Mouse (Mus musculus): ENCODE results near the gene Tln2. TPM values are rescaled to one million over a fixed set of nuclear protein-coding genes. Genes with fewer than 3 reads are reported as not detected.
A peak's percentile ranks its signal among the peaks of the same experiment; 100 is the strongest.

Gene Tln2
- polyA plus RNA-seq (2014; fragmentation: Nextera tagmentation; extraction: Ambion mirVana), result 27.6 and 33.1 TPM in 2 replicates

DNA sequence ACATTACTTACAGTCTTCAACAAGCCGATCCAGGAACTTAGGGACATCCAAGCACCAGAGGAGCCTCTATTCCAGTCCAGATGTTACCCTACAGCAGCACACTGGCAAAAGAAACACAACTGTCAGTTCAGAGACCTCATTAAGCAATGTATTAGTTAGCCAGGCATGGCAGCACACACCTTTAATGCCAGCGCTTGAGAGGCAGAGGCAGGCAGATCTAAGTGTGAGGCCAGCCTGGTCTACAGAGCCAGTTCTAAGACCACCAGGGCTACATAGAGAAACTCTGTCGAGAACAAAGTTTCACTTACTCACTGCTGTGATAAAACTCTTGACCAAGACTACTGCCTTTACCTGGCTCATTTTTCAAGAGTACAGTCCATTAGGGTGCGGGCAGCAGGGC, at the start of gene Tln2:
Gene Tln2 (minus strand): TSS at position 101 of the 400 bp plus-strand sequence.
- ATAC-seq (replicated peaks; ENCODE audit: low FRiP score, low TSS enrichment, low read depth), result no peak
- Histone ChIP-seq H3K27ac (ENCODE audit: low read depth) (no peak within 1 kb of the TSS), H3K9me3 (ENCODE audit: control insufficient read depth, low read length) (peaks cover 6% of the 10 kb centered on the region; the same call in 1 of the 2 replicates), H3K4me3 (ENCODE audit: low read depth, low read length) (no peak within 1 kb of the TSS), H3K9ac (ENCODE audit: low read length) (no peak within 1 kb of the TSS), H3K36me3 (ENCODE audit: control insufficient read depth, insufficient read depth, low read length) (no peaks in the 10 kb centered on the region), H3K27me3 (replicated peaks; ENCODE audit: control insufficient read depth, insufficient read depth, low read length) (no peaks in the 10 kb centered on the region), H3K4me2 (ENCODE audit: low read length) (no peak within 1 kb of the TSS), H3K4me1 (replicated peaks; ENCODE audit: control insufficient read depth, insufficient read depth, low read length) (no peaks in the 10 kb centered on the region)
- 95% methylated on average over 4 of the region's 4 CpGs for WGBS
- DNase-seq (ENCODE audit: low spot score), result no peak

DNA sequence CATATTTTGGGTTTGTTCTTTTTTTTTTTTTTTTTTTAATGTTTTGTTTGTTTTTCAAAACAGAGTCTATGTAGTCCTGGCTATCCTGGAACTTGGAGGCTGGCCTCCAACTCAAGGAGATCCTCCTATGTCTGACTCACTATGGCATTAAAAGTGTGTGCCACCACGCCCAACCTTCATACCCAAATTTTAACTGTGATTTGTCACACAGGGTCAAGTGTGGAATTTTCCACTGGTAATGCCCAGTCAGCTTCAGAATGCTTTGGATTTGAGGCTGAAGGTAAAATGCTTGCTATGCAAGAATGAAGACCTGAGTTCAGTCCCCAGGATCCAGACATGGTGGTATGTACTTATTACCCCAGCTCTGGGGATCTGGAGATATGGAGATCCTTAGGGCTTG, 49.7 kb upstream of the Tln2 start:
- no peaks in the 10 kb centered on the region for H3K27me3 ChIP-seq (replicated peaks; ENCODE audit: control insufficient read depth, insufficient read depth, low read length)
- H3K9ac ChIP-seq (ENCODE audit: low read length), result no peak overlapping the region
- no peak overlapping the region for H3K4me3 ChIP-seq (ENCODE audit: low read depth, low read length)
- no peaks in the 10 kb centered on the region for H3K9me3 ChIP-seq (ENCODE audit: control insufficient read depth, low read length)
- ATAC-seq (replicated peaks; ENCODE audit: low FRiP score, low TSS enrichment, low read depth), result no peak
- no peak for DNase-seq (ENCODE audit: low spot score)
- no peak overlapping the region for H3K4me2 ChIP-seq (ENCODE audit: low read length)
- peaks cover 7% of the 10 kb centered on the region; the same call in 1 of the 2 replicates for H3K4me1 ChIP-seq (replicated peaks; ENCODE audit: control insufficient read depth, insufficient read depth, low read length)
- H3K36me3 ChIP-seq (ENCODE audit: control insufficient read depth, insufficient read depth, low read length), result no peaks in the 10 kb centered on the region
- H3K27ac ChIP-seq (ENCODE audit: low read depth), result no peak overlapping the region
- 93% methylated on average over 1 of the region's 1 CpGs for WGBS

DNA sequence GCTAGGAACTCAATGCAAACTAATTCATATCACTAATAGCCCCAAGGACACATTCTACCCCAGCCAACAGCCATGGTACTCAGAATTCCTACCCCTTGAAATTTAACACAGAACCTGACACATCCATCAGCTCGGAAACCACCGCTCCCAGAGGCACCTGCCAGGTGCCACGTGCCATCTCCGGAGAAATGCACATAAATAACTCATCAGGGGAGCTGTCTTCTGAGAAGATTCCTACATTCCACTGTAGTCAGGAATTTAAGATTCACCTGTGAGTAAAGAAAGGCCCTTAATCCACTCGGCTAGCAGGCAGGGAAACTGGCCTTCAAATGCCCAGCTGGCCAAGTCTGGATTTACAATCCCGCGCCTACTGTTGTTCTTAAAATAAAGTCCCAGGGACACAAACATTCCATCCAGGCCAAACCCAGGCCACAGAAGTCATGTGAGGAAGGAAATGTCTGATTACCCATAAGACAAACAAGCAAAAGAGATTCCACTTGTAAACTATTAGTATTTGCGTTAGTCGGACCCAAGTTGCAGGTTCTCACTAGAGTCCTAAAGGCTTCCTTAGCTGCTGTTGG, 48.4 kb upstream of the Tln2 start:
- no peak overlapping the region for H3K27ac ChIP-seq (ENCODE audit: low read depth)
- peaks cover 7% of the 10 kb centered on the region; the same call in 1 of the 2 replicates for H3K4me1 ChIP-seq (replicated peaks; ENCODE audit: control insufficient read depth, insufficient read depth, low read length)
- no peak overlapping the region for H3K4me3 ChIP-seq (ENCODE audit: low read depth, low read length)
- no peak overlapping the region for H3K4me2 ChIP-seq (ENCODE audit: low read length)
- WGBS, result 56% methylated on average over 9 of the region's 9 CpGs
- ATAC-seq (replicated peaks; ENCODE audit: low FRiP score, low TSS enrichment, low read depth), result no peak
- no peaks in the 10 kb centered on the region for H3K27me3 ChIP-seq (replicated peaks; ENCODE audit: control insufficient read depth, insufficient read depth, low read length)
- no peak overlapping the region for H3K9ac ChIP-seq (ENCODE audit: low read length)
- H3K9me3 ChIP-seq (ENCODE audit: control insufficient read depth, low read length), result no peaks in the 10 kb centered on the region
- DNase-seq (ENCODE audit: low spot score), result no peak
- H3K36me3 ChIP-seq (ENCODE audit: control insufficient read depth, insufficient read depth, low read length), result no peaks in the 10 kb centered on the region

DNA sequence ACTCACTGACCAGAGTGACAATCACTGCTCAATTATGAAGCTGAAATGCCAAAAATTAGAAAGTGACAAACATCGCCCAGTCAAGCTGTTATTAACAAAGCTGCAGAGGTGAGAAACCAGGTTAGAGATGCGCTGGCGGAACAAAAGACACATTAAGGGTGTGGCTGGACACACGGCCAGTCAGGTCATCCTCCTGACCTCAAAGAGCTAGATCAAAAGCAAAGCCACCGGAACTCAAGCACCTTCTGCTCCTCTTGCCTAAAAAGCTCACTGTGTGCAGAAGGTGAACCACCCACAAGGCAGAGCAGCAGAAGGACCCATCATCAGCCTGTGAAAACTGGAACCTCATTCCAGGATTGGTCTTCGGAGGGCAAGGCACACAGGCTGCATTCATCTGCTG, 47.8 kb upstream of the Tln2 start:
- Histone ChIP-seq H3K27me3 (replicated peaks; ENCODE audit: control insufficient read depth, insufficient read depth, low read length) (no peaks in the 10 kb centered on the region), H3K36me3 (ENCODE audit: control insufficient read depth, insufficient read depth, low read length) (no peaks in the 10 kb centered on the region), H3K9me3 (ENCODE audit: control insufficient read depth, low read length) (no peaks in the 10 kb centered on the region), H3K27ac (ENCODE audit: low read depth) (no peak overlapping the region), H3K9ac (ENCODE audit: low read length) (no peak overlapping the region), H3K4me2 (ENCODE audit: low read length) (no peak overlapping the region), H3K4me1 (replicated peaks; ENCODE audit: control insufficient read depth, insufficient read depth, low read length) (peaks cover 7% of the 10 kb centered on the region; the same call in 1 of the 2 replicates), H3K4me3 (ENCODE audit: low read depth, low read length) (no peak overlapping the region)
- ATAC-seq (replicated peaks; ENCODE audit: low FRiP score, low TSS enrichment, low read depth) (no peak), DNase-seq (ENCODE audit: low spot score) (no peak)
- WGBS, result 76% methylated on average over 6 of the region's 6 CpGs

DNA sequence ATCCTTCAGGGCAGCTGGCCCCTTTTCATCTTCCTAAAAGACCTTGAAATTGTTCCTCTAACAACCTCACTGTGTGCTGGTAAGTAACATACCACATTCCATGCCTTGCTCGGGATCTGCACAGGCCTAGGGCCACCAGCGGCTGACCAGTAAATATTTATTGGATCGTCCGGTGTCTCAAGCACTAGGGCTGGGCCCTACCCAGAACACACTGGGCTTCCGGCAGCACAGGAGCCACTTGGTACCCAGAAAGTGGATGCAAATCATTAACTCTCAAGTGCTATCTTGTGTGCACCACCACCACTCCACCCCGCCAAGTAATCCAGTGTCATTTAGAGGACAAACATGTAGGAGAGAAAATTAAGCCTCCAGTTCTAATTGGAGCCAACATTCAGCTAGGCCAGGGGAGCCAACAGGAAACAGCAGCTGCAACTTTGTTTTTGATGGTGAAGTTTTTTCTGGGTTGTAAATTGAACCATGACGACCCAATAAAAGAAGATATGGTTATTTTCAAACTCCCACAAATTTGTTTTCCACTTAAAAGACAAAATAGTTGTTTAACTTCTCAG, 46.4 kb upstream of the Tln2 start:
- Histone ChIP-seq H3K4me2 (ENCODE audit: low read length) (no peak overlapping the region), H3K27ac (ENCODE audit: low read depth) (peak overlapping the region; percentile 9; the same call in 1 of the 2 replicates)
- no peak for ATAC-seq (replicated peaks; ENCODE audit: low FRiP score, low TSS enrichment, low read depth)

DNA sequence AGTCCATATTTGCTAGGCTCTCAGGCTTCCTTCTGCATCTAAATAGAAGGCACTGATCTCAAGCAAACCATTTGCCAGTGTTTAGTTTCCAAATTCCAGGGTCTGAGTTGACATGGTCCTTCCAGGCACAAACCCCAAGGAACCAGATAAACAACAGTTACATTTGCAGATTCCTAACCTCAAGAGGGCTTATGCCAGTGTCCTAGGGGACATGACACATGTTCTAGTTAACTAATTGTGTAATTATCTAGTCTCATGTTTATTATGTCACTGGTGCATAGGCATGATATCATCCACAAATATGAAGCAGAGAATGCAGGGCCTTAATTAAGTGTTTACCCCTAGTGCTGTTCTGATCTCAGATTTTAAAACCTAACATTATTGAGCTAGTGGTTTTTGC, 45.4 kb upstream of the Tln2 start:
- Histone ChIP-seq H3K36me3 (ENCODE audit: control insufficient read depth, insufficient read depth, low read length) (no peaks in the 10 kb centered on the region), H3K4me3 (ENCODE audit: low read depth, low read length) (no peak overlapping the region), H3K27ac (ENCODE audit: low read depth) (no peak overlapping the region), H3K27me3 (replicated peaks; ENCODE audit: control insufficient read depth, insufficient read depth, low read length) (no peaks in the 10 kb centered on the region), H3K9ac (ENCODE audit: low read length) (no peak overlapping the region), H3K9me3 (ENCODE audit: control insufficient read depth, low read length) (no peaks in the 10 kb centered on the region), H3K4me2 (ENCODE audit: low read length) (no peak overlapping the region), H3K4me1 (replicated peaks; ENCODE audit: control insufficient read depth, insufficient read depth, low read length) (peaks cover 7% of the 10 kb centered on the region; the same call in 1 of the 2 replicates)
- DNase-seq (ENCODE audit: low spot score) (no peak), ATAC-seq (replicated peaks; ENCODE audit: low FRiP score, low TSS enrichment, low read depth) (no peak)

More for the DNA sequence above, 46.4 kb upstream of the Tln2 start:
- Histone ChIP-seq H3K27me3 (replicated peaks; ENCODE audit: control insufficient read depth, insufficient read depth, low read length) (no peaks in the 10 kb centered on the region), H3K9ac (ENCODE audit: low read length) (no peak overlapping the region), H3K4me1 (replicated peaks; ENCODE audit: control insufficient read depth, insufficient read depth, low read length) (peaks cover 7% of the 10 kb centered on the region; the same call in 1 of the 2 replicates), H3K4me3 (ENCODE audit: low read depth, low read length) (no peak overlapping the region), H3K36me3 (ENCODE audit: control insufficient read depth, insufficient read depth, low read length) (no peaks in the 10 kb centered on the region), H3K9me3 (ENCODE audit: control insufficient read depth, low read length) (no peaks in the 10 kb centered on the region)
- 16% methylated on average over 7 of the region's 7 CpGs for WGBS
- DNase-seq (ENCODE audit: low spot score), result no peak

DNA sequence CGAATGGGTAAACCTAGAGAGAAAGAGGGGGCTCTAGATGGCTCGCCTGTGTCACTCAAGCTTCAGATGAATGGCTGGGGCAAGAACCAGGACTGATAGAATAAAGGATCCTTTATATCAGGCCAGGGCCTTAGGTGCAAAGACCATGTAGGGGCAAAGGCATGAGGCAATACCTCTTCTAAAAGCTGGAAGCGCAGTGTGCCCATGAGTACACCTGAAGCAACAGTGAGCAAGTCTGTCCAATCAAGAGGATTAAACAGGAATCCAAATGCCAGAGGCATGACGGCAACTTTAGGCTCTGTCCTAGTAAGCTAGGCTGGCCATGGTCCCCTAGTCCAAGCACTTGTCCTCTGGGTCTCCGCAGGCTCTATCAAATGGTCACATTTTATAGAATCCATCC, 42.8 kb upstream of the Tln2 start:
- no peaks in the 10 kb centered on the region for H3K27me3 ChIP-seq (replicated peaks; ENCODE audit: control insufficient read depth, insufficient read depth, low read length)
- ATAC-seq (replicated peaks; ENCODE audit: low FRiP score, low TSS enrichment, low read depth), result no peak
- H3K36me3 ChIP-seq (ENCODE audit: control insufficient read depth, insufficient read depth, low read length), result no peaks in the 10 kb centered on the region
- no peaks in the 10 kb centered on the region for H3K9me3 ChIP-seq (ENCODE audit: control insufficient read depth, low read length)
- H3K9ac ChIP-seq (ENCODE audit: low read length), result no peak overlapping the region
- WGBS, result 92% methylated on average over 5 of the region's 5 CpGs
- H3K4me3 ChIP-seq (ENCODE audit: low read depth, low read length), result no peak overlapping the region
- no peak for DNase-seq (ENCODE audit: low spot score)
- no peak overlapping the region for H3K4me2 ChIP-seq (ENCODE audit: low read length)
- H3K4me1 ChIP-seq (replicated peaks; ENCODE audit: control insufficient read depth, insufficient read depth, low read length), result peaks cover 7% of the 10 kb centered on the region; the same call in 1 of the 2 replicates
- no peak overlapping the region for H3K27ac ChIP-seq (ENCODE audit: low read depth)

DNA sequence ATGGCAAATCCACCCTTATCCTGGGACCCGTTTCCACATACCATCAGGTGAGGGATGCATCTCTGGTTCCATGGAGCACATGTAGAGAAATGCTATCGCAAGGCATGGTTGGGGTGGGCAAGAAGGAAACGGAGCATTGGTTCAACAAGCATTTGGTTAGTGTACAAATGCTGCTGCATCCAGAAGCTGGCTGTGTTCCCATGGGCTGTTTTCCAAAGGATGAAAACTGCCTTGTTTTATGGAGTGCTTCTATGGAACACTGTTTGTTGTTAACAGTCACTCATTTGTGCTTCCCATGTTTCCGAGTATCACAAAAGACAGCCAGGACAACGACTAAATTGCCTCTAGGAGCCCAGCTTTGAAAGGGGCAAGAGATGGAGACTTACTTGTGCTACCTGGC, 35.7 kb upstream of the Tln2 start:
- no peaks in the 10 kb centered on the region for H3K36me3 ChIP-seq (ENCODE audit: control insufficient read depth, insufficient read depth, low read length)
- H3K4me2 ChIP-seq (ENCODE audit: low read length), result no peak overlapping the region
- WGBS, result 90% methylated on average over 5 of the region's 5 CpGs
- no peak overlapping the region for H3K4me3 ChIP-seq (ENCODE audit: low read depth, low read length)
- no peak overlapping the region for H3K27ac ChIP-seq (ENCODE audit: low read depth)
- no peaks in the 10 kb centered on the region for H3K27me3 ChIP-seq (replicated peaks; ENCODE audit: control insufficient read depth, insufficient read depth, low read length)
- H3K9ac ChIP-seq (ENCODE audit: low read length), result no peak overlapping the region
- no peaks in the 10 kb centered on the region; the same call in 1 of the 2 replicates for H3K9me3 ChIP-seq (ENCODE audit: control insufficient read depth, low read length)
- ATAC-seq (replicated peaks; ENCODE audit: low FRiP score, low TSS enrichment, low read depth) (no peak), DNase-seq (ENCODE audit: low spot score) (no peak)
- no peaks in the 10 kb centered on the region for H3K4me1 ChIP-seq (replicated peaks; ENCODE audit: control insufficient read depth, insufficient read depth, low read length)

Data from intestine, embryonic 14.5 days (tissue).